Mouse (Mus musculus): ENCODE data around the gene Ccr6. TPM values are rescaled to one million over a fixed set of nuclear protein-coding genes. Genes with fewer than 3 reads are reported as not detected.
"Not testable (repeated sequence)": the region's sequence is repeated elsewhere in the genome, so short reads cannot be mapped to it uniquely, and the experiment has no call there.

Ccr6 gene
- under 1 TPM; 0.61 to 0.93 TPM for total RNA-seq (2021)
- long read RNA-seq, experiment 1, partial matches to known transcripts, result 0 of 2 reads
- long read RNA-seq, experiment 1, other reads (novel, unspliced or antisense), result 2 of 2 reads
- long read RNA-seq, experiment 2, result 0 reads

DNA sequence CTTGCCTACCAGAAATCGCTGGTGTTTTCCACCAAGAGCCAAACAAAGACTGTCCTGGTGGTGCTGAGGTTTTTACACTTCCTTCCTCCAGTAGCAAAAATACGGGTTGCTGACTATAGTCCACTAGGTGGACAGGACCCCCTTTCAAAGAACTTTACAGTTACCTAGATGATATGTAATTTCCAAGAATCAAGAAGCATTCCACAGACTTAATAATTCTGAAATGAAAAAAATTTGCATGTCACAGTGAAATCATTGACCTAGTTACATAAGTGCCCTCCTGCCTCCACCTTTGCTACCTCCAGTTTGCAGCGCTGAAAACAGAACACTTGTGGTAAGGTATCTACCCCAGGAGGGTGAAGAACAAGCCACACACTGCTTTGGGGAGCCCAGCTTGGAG is at the start of gene Ccr6:
Gene Ccr6 (plus strand): TSS at position 301 of the 400 bp plus-strand sequence.
- no peak for DNase-seq

DNA sequence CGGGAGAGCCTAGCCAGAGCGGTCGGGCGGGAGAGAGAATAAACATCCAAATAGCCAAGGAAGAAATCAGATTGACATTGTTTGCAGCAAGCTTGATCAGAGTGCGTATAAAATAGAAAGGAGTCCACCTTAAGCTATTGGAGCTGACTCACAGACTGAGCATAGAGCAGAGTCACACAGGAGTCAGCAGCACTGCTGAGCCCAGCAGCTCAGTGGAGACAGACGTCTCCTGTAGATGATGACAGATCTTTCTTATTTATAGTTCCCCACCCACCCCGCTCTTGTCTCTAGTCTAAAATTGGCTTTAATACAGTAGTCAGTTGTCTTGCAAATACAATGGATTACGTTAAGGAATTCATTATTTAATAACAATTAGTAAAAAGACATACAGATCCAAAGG is 42.2 kb upstream of the Ccr6 start:
- no peak for DNase-seq

DNA sequence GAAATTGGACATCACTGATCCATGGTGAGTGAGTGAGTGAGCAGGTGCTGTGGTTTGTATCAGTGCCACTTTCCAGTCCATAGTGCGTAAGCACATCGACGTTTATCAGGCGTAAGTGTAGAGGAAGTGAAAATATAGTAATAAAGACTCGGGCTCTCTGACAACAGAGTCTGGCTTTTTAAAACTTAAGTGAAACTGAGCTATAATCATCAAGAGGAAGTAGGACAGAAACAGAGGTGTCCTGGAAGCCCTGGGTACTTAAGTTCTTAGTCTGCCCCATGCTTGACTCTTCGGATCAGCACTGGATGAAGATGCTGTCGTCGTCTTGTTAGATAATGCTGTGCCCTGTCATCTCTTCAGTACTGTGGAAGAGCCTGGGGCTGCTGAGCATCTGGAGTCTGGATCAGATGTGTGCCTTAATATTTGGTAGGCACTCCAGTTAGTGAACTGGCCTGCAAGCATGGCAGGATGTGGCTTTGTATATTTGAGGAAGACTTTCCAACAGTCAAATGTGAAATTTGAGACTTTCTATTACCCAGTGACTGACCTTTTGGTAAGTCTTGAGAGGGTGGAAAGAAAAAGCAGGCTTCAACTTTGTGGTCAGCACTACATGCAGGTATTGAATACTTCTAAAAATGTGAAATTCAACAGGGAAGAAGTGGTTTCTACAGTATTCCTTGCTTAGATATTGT is 40.0 kb upstream of the Ccr6 start:
- no peak for DNase-seq

DNA sequence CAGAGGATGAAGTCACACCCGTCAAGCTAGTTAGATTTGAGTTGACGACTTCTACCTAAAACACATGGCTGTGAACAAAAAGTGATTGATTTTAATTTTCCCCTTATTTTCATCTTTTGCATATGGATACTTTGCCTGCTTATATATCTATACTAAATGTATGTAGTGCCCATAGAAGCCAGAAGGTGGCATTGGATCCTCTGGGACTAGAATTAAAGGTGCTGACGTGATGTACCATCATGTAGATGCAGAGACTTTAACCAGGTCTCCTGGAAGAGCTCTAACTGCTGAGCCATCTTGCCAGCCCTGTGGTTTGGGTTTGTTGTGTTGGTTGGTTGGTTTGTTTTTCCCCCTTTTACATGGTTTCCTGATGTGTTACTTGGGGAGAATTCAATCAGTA is 38.2 kb upstream of the Ccr6 start:
- DNase-seq, result no peak

DNA sequence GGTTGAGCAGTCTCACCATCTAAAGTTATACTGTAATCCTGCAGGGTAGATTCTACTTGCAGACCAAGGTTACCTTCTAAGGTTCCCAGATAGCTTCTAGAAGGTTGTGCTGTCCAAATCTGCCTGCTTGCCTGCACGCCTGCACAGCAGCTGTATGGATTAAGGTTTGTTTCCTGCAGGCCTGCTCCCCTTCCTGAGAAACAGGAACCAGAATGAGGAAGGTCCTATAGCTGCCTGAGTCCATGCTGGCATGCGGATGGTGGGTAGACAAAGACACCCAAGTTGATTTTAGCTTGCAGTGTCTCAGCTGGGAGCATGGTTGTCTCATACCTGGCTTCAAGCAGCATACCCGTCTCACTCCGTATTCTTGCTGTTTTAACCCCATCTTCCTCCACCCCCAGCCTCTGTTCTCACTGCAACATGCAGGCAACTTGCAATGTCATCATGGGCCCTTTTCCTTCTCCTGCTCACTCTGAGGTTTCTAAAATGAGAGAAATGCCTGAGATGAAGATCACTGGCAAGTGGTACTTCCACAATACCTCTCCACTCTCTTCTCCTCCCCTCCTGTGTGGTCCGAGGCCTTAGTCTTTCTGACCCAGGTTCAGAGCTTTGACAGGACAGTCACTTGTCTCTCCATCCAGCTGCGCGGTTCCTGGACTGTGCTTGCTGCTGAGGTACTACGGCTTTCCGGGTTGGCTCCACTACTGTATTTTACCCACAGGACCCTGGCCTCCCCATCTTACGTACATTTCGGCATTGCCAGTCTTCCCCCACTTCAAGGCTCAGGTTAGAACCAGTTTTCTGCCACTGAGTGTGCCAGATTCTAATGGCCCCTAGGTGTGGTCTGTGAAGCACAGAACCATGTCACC is 36.5 kb upstream of the Ccr6 start:
- no peak for DNase-seq

DNA sequence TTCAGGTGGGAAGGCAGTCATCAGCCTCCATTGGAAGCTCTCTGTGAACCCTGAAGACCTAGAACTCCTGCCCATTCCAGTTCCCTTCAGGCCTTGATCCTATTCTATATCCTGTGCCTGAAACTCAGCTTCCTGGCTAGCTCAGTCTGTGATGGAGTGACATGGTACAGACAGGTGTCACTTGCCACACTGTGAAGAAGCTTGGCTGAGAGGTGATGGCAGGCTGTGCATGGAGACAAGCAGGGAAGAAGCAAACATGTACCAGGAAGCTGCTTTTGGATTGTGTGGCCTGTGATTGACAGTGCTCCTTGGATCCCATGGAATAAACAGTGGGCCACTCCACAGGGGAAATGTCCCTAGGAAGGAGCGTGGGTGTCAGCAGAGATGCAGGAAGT is 35.9 kb upstream of the Ccr6 start:
- no peak for DNase-seq

DNA sequence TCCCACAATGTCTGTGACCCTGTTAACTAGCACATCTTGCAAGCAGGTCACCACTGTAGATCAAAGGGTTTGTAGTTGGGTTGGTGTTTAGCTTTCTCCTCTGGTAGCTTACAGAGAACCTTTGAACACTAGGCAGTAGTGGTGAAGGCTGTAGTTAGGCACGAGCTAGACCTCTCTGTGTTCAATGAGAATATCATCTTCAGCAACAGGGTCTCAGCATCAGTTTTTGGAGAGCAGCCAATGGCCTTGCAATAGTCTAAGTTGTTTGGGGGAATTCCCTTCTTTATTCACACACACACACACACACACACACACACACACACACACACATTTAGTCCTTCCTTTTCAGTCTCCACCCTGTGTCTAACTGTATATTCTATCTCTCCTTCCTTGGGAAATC is 32.4 kb upstream of the Ccr6 start:
- DNase-seq, result no peak

DNA sequence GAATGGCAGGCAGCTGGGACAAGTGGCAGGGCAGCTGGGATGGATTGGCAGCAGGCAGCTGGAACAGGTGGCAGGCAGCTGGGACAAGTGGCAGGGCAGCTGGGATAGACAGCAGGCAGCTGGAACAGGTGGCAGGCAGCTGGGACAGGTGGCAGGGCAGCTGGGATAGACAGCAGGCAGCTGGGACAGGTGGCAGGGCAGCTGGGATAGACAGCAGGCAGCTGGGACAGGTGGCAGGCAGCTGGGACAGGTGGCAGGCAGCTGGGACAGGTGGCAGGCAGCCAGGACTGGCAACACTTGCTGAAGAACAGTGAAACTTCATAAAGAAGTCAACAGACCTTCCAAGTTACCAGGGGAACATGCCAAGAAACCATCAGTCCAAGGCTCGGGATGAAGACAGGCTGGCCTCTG is 30.6 kb upstream of the Ccr6 start:
- not testable (repeated sequence) for DNase-seq

DNA sequence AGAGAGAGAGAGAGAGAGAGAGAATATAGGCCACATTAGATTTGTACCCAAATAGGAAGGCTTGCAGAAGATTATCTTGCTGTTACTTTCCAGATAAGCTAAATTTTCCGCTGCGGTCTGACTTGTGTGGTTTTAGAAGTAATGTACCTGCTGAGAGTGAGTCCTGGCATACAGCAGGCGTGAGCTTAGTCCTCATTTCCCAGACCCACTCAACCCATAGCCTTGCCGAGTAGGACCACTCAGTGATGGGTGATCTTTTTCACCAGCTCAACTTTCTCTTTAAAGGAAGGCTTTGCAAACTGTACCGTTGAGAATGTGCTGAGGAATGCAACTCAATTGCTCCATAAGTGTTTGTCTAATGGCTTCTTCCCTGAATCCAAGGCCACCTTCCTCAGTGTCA is 29.2 kb upstream of the Ccr6 start:
- DNase-seq, result no peak

DNA sequence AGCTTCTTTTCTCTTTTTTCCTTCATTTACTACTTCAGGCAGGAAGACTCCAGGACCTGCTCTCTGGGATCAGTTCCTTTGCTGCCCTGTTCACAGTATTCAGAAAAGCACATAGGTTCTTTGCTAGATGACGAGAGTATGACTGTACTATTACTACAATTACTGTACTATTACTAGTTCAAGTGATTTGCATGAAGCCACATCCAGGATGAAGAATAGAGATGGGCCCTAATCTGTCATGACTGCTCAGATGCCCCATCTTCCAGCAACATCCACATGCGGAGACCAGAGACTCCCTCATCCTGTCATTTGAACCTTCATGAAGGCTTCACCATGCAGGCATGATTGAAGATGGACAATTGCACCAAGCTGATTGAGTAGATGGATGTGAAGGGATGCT is 26.1 kb upstream of the Ccr6 start:
- DNase-seq, result no peak

DNA sequence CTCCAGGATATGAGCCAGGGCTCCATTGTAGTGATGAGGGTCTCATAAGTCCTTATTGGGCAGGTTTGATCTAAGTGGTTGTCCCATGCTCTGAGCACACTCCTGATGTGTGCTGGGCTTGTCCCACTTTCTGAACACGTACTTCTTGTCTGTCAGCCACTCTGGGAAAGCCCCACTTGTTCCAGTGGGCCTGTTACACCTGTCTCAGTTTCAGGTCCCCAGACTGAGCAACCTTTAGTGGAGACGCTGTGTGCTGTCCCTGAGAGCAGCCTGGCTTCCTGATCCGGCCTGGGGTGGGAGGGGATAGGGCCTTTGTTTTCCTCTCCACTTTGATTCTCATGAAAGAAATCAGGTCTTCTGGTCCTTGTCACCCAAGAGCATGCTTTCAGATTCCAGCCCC is 25.7 kb upstream of the Ccr6 start:
- DNase-seq, result no peak

DNA sequence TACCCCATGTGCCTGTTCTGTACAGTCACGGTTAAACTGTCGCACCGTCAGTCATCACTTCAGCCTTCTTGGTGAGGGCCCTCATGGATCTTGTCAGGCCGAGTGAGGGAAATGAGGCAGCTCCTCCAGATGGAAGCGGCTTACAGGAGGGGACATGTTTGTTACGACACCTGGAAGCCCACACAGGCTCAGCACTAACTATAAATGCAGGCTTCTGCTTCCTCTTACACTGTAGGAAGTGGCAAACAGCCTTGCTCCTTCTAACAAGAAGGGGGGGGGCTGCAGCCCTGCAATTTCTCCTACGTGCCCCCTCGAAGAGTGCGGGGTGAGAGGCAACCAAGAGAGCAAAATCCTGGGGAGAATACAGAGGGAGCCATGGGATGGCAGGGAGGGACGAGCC is 25.2 kb upstream of the Ccr6 start:
- DNase-seq, result no peak

DNA sequence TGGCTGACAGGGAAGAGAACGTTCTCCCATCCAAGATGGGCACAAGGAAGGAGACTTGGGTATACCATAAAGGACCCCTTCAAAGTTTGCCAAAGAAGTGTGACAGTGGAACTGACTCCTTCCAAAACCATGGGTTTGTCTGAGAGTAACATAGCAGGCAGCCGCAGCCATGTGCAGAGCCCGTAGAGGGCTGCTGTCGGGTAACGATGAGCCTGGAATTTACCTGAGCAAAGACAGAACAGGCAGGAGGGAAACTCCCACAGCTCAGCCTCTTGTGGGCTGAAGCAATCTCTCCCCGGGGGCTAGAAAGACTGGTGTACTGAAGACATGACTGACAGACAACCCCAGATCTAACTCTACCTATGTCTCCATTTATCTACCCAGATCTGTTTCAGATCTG is 24.4 kb upstream of the Ccr6 start:
- DNase-seq, result no peak

DNA sequence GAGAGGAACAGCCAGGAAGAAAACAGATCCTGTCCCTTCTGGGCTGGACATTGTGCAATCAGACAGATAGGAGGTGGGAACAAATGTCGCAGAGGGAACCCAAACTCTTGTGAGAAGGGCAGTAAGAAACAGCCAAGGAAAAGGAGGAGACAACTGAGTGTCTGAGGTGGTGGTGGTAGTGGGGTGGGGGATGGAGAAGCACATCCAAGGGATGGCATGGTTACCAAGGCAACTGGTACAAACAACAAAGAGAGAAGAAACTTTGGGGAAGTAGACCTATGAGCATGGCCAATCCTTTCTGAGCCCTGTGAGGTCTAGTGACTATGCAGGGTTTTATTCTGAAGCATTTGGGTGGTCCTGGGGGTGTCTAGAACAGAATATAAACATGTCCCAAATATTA is 21.5 kb upstream of the Ccr6 start:
- DNase-seq, result no peak

DNA sequence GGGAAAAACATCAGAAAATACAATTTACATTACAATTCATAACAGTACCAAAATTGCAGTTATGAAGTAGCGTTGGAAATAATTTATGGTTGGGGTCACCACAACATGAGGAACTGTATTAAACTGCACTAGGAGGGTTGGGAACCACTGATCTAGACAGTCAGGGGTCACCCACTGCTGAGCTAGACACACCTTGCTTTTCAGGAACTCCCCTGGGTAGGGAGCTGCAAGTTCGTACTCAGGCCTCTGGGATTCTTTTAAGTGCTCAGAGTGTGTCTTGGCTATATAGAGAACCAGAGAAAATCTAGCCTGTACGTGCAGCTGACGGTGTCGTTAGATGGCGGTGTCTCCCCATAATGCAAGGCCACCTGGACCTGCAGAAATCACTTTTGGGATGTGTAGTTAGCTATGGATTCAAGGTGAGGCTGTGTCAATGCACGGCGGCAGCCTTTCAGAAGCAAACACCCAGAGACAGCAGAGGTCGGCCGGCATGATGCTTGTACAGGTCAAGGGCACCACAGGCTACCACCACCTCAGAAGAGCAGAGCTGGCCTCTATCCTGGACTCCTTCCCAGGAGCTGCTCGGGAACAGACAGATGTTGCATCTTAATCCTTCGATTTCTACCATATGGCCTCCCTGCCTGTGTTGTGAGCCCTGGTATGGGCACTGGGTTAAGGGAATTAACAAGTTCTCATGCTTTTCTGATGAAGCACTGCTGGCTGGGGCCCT is 20.7 kb upstream of the Ccr6 start:
- no peak for DNase-seq

DNA sequence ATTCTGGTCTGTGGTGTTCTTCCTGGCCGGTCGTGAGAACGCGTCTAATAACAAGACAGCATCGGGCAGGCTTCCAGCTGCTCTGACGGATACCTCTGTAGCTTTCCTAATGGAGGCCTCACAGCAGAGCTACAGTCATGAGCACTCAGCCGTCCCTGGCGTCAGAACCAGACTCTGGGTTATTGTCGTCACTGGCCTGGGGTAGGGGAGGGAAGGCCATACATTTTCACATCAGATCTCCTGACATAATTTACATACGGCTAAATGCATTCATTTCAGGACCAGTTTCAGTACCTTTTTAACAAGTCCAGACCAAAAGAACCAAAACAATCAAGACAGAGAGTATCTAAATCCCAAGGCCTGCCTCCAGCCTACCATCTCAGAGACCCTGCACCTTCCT is 12.6 kb upstream of the Ccr6 start:
- DNase-seq, result no peak

DNA sequence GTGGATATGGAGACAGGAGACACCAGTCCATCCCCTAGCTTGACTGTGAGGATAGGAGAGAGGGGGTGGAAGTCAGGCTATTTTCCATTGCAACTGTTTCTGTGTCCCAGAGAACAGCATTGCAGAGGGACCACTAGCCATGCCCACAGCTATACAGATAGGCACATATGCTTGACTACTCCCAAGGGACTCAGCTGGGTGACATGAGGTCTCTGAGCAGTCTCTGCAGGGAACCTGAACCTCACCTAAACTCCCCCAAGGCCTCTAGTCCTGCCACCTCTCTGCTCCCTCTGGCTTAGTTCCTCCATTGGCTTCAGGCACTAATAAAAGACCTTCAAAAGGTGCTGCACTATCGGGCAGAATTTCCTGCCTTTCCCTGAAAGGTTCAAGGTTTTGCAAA is 11.8 kb upstream of the Ccr6 start:
- no peak for DNase-seq

DNA sequence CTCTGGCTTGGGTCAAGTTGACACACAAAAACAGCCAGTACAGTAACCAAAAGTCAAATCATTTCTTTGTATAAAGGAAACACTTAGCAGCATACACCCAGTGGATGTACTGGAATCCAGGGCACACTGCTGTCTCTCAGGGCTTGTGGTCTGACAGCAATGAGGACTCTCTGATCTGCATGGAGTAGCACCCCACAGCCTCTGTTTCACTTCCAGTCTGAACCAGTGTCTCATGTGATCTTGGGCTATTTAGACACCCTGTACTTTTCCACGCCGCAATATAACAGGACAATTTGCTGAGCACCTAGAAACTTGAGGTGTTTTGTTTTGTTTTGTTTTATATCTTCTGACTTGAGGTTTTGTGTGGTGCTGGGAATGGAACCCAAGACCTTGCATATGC is 10.7 kb upstream of the Ccr6 start:
- DNase-seq, result no peak

DNA sequence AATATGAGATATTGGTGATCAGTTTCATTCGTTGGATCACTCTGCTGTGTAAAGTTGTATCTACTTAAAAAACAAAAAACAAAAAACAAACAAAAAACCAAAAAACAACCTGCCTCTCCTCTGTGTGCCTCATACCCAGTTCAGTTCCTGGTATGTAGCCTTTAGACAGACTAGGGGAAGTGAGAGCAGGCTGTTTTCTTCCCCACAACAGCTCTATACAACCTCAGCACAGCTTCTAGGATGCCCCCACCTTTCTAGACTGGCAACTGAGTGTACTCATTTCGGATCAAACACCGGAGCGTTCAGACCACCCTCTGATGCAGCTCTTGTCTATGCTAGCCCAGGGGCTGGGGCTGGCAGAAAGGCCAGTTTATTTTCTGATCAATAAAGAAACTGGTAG is 10.1 kb upstream of the Ccr6 start:
- no peak for DNase-seq

DNA sequence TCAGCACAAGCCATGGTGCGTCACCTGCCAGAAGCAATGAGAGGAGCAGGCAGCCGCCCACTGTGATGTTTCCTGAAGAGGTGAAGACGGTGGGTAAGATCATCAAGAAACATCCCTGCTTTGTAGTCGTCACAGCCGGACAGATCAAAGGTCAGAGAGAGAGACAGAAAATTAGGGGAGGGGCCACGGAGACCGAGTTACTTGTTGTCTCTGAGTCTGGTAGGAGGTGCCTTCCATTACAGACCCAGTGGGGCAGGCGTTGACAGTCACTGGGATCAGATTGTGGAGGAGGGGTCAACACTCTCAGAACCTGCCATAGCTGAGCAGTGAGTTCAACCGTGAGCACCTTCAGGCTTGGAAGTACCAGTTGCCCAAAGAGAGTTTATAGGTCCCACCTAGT is 7.2 kb upstream of the Ccr6 start:
- no peak for DNase-seq

DNA sequence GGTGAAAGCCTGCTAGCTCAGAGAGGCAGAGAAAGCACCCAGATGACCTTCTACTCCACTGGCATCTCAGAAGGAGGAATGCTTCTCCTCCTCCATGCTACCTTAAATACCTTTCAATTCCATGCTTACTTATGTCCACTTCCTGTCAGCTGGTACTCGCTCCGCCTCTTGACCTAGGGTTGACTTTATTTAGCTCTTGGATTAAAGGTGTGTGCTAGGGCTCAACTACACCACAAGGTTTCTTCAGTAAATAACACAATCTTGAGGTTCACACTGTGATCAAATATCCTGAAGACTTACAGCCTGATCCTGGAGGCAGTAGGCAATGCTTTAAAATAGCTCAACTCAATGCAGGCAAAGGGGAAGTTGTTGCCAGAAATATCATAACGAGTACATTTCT is 6.2 kb upstream of the Ccr6 start:
- DNase-seq, result no peak

DNA sequence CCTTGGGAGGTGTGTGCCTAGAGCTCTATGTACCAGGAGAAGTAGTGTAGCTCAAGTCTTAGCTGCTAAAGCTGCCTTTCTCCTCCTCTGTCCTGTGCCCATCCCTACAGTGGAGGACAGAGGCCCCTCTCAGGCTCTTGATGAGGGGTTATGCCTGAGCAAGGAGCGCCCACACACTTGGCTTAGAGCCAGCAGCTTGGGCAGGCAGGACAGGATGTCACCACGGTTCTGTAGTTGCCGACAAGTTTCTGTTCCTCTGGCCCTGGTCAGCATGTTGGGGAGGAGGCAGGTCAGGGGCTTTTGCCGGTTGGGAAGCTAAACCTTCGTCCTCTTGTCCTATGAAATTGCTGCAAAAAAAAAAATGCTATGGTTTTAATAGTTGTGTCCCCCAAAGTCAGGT is 3.8 kb upstream of the Ccr6 start:
- DNase-seq, result peak; percentile 14

DNA sequence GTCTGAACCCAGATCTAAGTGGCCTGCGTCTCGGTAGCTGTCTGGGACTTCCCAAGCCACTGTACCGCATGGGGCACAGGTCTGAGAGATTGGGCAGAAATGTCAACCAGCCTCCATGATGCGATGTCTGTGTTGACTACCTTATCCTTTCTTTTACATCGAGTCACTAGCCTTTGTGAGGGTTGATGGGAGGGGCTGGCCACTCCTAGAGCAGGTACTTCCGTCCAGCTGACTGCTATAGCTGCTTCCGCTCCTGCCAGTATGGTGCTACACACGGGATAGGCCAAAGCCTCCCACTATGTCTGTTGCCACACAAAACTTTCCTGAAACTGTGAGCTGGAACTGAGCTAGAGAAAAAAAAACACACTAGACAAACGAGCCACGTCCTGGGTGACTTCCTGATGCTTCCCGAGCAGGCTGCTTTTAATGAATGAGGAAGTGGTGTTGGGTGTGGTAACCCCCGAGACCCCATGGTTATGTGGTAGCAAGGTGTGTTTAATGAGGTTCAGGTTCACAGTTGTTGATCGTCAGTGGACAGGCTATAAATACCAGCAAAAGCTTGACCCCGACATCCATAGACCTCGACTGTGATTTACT is 2.1 kb upstream of the Ccr6 start:
- no peak for DNase-seq

Data from adrenal gland, postnatal 10 days (tissue).